ENCODE assay signal across 24 mouse cellular contexts in the genomic region with DNA sequence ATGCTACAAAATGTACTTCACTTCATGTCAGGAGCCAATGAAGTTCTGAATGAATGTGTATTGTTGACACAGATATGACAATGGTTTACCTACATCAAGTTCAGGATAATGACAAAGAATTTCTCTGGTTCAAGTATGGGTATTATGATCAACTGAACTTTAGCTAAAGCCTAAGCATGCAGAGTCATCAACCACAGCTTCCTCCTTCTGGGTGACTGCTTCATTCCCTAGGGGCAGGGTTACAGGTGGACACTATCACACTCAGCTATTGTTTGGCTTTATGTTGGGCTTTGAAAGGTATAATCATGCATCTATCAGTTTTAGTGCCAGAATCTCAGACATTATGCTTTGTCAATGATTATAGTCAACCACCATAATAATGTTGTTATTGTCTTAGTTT.
DNase-seq lines count a peak whose midpoint lies in the region; ATAC-seq and TF ChIP-seq lines count a peak whose summit lies in the region.
"Had no signal": no experiment of that assay in that cellular context is flagged by ENCODE, and none has a peak within 500 bp of the region (broad histone marks: within the 10 kb centered on the region; RNA-seq: fewer than 3 reads in every experiment).

No protein-coding gene starts in this region.

- no peak for TF ChIP-seq RAD21 in CH12.LX (IDR thresholded peaks at IDR 0.05; ENCODE audit: low read depth, low read length)

- in situ Hi-C loops in CH12.LX (cut with MboI; ENCODE audit: low pct_ligation_motif_present, low pct_unique_long_range_greater_than_20kb, low sequenced_read_pairs), result no loop called here

- H3K4me2 ChIP-seq in CH12.LX (ENCODE audit: insufficient read depth, low read depth, poor library complexity, severe bottlenecking), result no peak overlapping the region
- no peak overlapping the region for H3K4me2 ChIP-seq in forebrain, embryonic 12.5 days
- H3K4me2 ChIP-seq: embryonic facial prominence, embryonic 12.5 days; forebrain, embryonic 15.5 days had no signal

- no peak overlapping the region for H3K27ac ChIP-seq in CH12.LX (ENCODE audit: insufficient read depth, low read depth)
- no peak overlapping the region for H3K27ac ChIP-seq in forebrain, embryonic 12.5 days
- H3K27ac ChIP-seq: embryonic facial prominence, embryonic 10.5 days; embryonic facial prominence, embryonic 12.5 days; forebrain, embryonic 15.5 days had no signal

- no peaks in the 10 kb centered on the region for H3K79me2 ChIP-seq in CH12.LX (replicated peaks; ENCODE audit: control insufficient read depth, extremely low read depth, insufficient read depth, poor library complexity, severe bottlenecking)

- no peaks in the 10 kb centered on the region for H3K9me3 ChIP-seq in CH12.LX (replicated peaks; ENCODE audit: low read length)
- no peaks in the 10 kb centered on the region for H3K9me3 ChIP-seq in forebrain, embryonic 12.5 days
- H3K9me3 ChIP-seq: embryonic facial prominence, embryonic 10.5 days; embryonic facial prominence, embryonic 12.5 days; forebrain, embryonic 15.5 days had no signal

- DNase-seq in 416B (ENCODE audit: low read depth) (peak; percentile 4), CH12.LX (ENCODE audit: extremely low read depth) (peak; percentile 29)
- DNase-seq in kidney, adult 11 months, result no peak
- no peak for DNase-seq in thymus, postnatal 4 days
- DNase-seq in thymus, postnatal 36 days, result no peak
- DNase-seq: adrenal gland, adult 8-10 months; adrenal gland, postnatal 14 days; adrenal gland, postnatal 36 days; B cell, adult 2 months; cerebellum, adult 11-12 months; cerebellum, adult 8-10 months; cerebellum, adult 9-11 months; cerebellum, postnatal 14 days; cerebellum, postnatal 36 days; forebrain, postnatal 0 days had no signal

- H3K9ac ChIP-seq in CH12.LX (ENCODE audit: insufficient read depth, low read depth), result no peak overlapping the region
- no peak overlapping the region for H3K9ac ChIP-seq in forebrain, embryonic 12.5 days
- H3K9ac ChIP-seq: embryonic facial prominence, embryonic 12.5 days; forebrain, embryonic 15.5 days; forebrain, postnatal 0 days had no signal

- no peak for TF ChIP-seq POLR2A in CH12.LX (IDR thresholded peaks at IDR 0.05; ENCODE audit: low read depth, low read length)

- dilution Hi-C loops in CH12.LX (cut with MboI; ENCODE audit: extremely low pct_ligation_motif_present, extremely low pct_unique_long_range_greater_than_20kb, low sequenced_read_pairs), result no loop called here

- TF ChIP-seq EP300 in CH12.LX (IDR thresholded peaks at IDR 0.05; ENCODE audit: low read length), result 0 out of 2 replicates have a peak, but pooled peaks have one; percentile 27

- ATAC-seq in common myeloid progenitor, adult 5-6 weeks (replicated peaks; ENCODE audit: low read depth, poor library complexity, severe bottlenecking), result peak; percentile 86
- peak; percentile 78 to 98; a peak in 3 of 4 replicates for ATAC-seq in hematopoietic stem cell, adult 5-6 weeks (replicated peaks in 1 of 2; ENCODE audit: insufficient read depth in 1 of 2, low FRiP score in 2 of 2, low TSS enrichment in 1 of 2, low read depth in 1 of 2, poor library complexity in 2 of 2, severe bottlenecking in 2 of 2)
- no peak for ATAC-seq in forebrain, embryonic 12.5 days (ENCODE audit: low FRiP score)
- ATAC-seq: activated CD4-positive, CD25-positive, alpha-beta regulatory T cell, adult 4 months; CD4-positive, CD25-positive, alpha-beta regulatory T cell, adult 4 months; forebrain, embryonic 15.5 days; forebrain, postnatal 0 days; Patski had no signal

- peaks cover 0 to 13% of the 10 kb centered on the region in 2 experiments; a peak in 2 of 4 replicates for H3K4me1 ChIP-seq in CH12.LX (ENCODE audit: control insufficient read depth in 1 of 2, insufficient read depth in 2 of 2)
- no peaks in the 10 kb centered on the region for H3K4me1 ChIP-seq in forebrain, embryonic 12.5 days
- H3K4me1 ChIP-seq: embryonic facial prominence, embryonic 10.5 days; embryonic facial prominence, embryonic 12.5 days; forebrain, embryonic 15.5 days had no signal

- H3K36me3 ChIP-seq in CH12.LX (replicated peaks in 1 of 2; ENCODE audit: control insufficient read depth in 1 of 2, insufficient read depth in 1 of 2, low read length in 1 of 2), result no peaks in the 10 kb centered on the region
- no peaks in the 10 kb centered on the region for H3K36me3 ChIP-seq in forebrain, embryonic 12.5 days (replicated peaks)
- H3K36me3 ChIP-seq: embryonic facial prominence, embryonic 10.5 days; embryonic facial prominence, embryonic 12.5 days; forebrain, embryonic 15.5 days had no signal

- no peaks in the 10 kb centered on the region for H3K27me3 ChIP-seq in CH12.LX (replicated peaks)
- H3K27me3 ChIP-seq in forebrain, embryonic 12.5 days, result no peaks in the 10 kb centered on the region
- H3K27me3 ChIP-seq: embryonic facial prominence, embryonic 12.5 days; forebrain, embryonic 15.5 days had no signal

- H3K4me3 ChIP-seq in CH12.LX (replicated peaks in 1 of 3; ENCODE audit: low read depth in 2 of 3, low read length in 2 of 3, poor library complexity in 1 of 3), result no peak overlapping the region
- H3K4me3 ChIP-seq in forebrain, embryonic 12.5 days (replicated peaks), result no peak overlapping the region
- H3K4me3 ChIP-seq: embryonic facial prominence, embryonic 10.5 days; embryonic facial prominence, embryonic 12.5 days; forebrain, embryonic 15.5 days had no signal

- TF ChIP-seq CTCF in CH12.LX (conservative IDR thresholded peaks at IDR 0.05 in 1 of 2, IDR thresholded peaks at IDR 0.05 in 1 of 2; ENCODE audit: low read depth in 2 of 2, low read length in 2 of 2), result no peak

TF ChIP-seq in CH12.LX, 34 proteins besides CTCF, POLR2A, EP300 and RAD21:
- no peak for TF ChIP-seq MEF2A (IDR thresholded peaks at IDR 0.05; ENCODE audit: borderline replicate concordance, low read depth, low read length)
- no peak for TF ChIP-seq ELF1 (IDR thresholded peaks at IDR 0.05; ENCODE audit: low read depth, low read length)
- TF ChIP-seq MYC (IDR thresholded peaks at IDR 0.05; ENCODE audit: low read depth, low read length), result no peak
- TF ChIP-seq GABPA (IDR thresholded peaks at IDR 0.05; ENCODE audit: insufficient replicate concordance, low read depth, low read length), result no peak

Comparison
In these comparisons a context has a peak if more than half of its experiments do, and no peak if none do; other contexts are left out.
1. DNase-seq: peak in 416B (single experiment) and CH12.LX (single experiment); none in kidney, adult 11 months (single experiment), thymus, postnatal 4 days (single experiment) and thymus, postnatal 36 days (0 of 2).